Mouse (Mus musculus) thymus, adult 2 months (tissue): ENCODE data around the gene Tenm2. TPM values are rescaled to one million over a fixed set of nuclear protein-coding genes. Genes with fewer than 3 reads are reported as not detected.

Experiments used
- DNase-seq: peaks from one replicate; pipeline ENCODE4 v3.0.0; 2021
- H3K27ac ChIP-seq: fragments of 200-500 bp; 2 replicates; pipeline ENCODE4 v1.5.1; 2012; ENCODE audit warnings: low read length, control low read depth; ENCODE audit not compliant: control insufficient read depth, insufficient read depth
- H3K27me3 ChIP-seq: fragments of 200-500 bp; 2 replicates; pipeline ENCODE4 v1.6.1; 2012; ENCODE audit warnings: mild to moderate bottlenecking, low read length, moderate library complexity, mixed read lengths; ENCODE audit not compliant: control insufficient read depth, insufficient read depth
- H3K36me3 ChIP-seq: fragments of 200-500 bp; 2 replicates; pipeline ENCODE4 v1.6.1; 2012; ENCODE audit warnings: mild to moderate bottlenecking, low read length, moderate library complexity; ENCODE audit not compliant: control insufficient read depth, insufficient read depth
- H3K4me1 ChIP-seq: fragments of 200-500 bp; replicated peaks from 2 replicates; pipeline ENCODE4 v1.6.1; 2012; ENCODE audit warnings: low read length; ENCODE audit not compliant: control insufficient read depth, insufficient read depth
- H3K4me3 ChIP-seq: fragments of 200-500 bp; 2 replicates; pipeline ENCODE4 v1.5.1; 2012; ENCODE audit warnings: mild to moderate bottlenecking, low read length, control low read depth, moderate library complexity; ENCODE audit not compliant: control insufficient read depth, insufficient read depth
- CTCF ChIP-seq: fragments of 200-500 bp; IDR thresholded peaks from 2 replicates; pipeline ENCODE4 v1.5.1; 2012; ENCODE audit warnings: mild to moderate bottlenecking, control low read depth, low read length, moderate library complexity, borderline replicate concordance; ENCODE audit not compliant: control insufficient read depth, poor library complexity, insufficient read depth; ENCODE audit errors: extremely low read depth
- POLR2A ChIP-seq: fragments of 200-500 bp; IDR thresholded peaks from 2 replicates; pipeline ENCODE4 v1.6.1; 2012; ENCODE audit warnings: mild to moderate bottlenecking, low read length, control low read depth, moderate library complexity; ENCODE audit not compliant: control insufficient read depth, poor library complexity, insufficient read depth; ENCODE audit errors: extremely low read depth
- WGBS: fragments of 180-500 bp; shearing (Covaris S2); methylation state at CpG from one replicate; pipeline ENCODE4 v1.1.7; 2018; 5-methylcytosine and 5-hydroxymethylcytosine counted together
- polyA plus RNA-seq: library from polyadenylated mRNA; depleted of rRNA; stranded (reverse); fragments of >200 nt; gene quantifications from 2 replicates; pipeline ENCODE4 v1.2.3, GENCODE M21; 2012

Tenm2 gene
- polyA plus RNA-seq, 1 experiment, result 0.70 TPM

GRCm38 (mm10) chr11:36758009-36758408, 477.8 kb downstream of the Tenm2 start:
- TF ChIP-seq CTCF, result no peak
- TF ChIP-seq POLR2A, result no peak
- no peak overlapping the region for H3K4me3 ChIP-seq
- no peaks in the 10 kb centered on the region for H3K27me3 ChIP-seq
- DNase-seq, result no peak
- 89% methylated on average over 3 of the region's 3 CpGs for WGBS
- H3K27ac ChIP-seq, result no peak overlapping the region
- H3K4me1 ChIP-seq, result no peaks in the 10 kb centered on the region
- H3K36me3 ChIP-seq, result no peaks in the 10 kb centered on the region

- Histone ChIP-seq H3K4me3 (no peak overlapping the region), H3K36me3 (no peaks in the 10 kb centered on the region), H3K27ac (no peak overlapping the region), H3K4me1 (no peaks in the 10 kb centered on the region), H3K27me3 (no peaks in the 10 kb centered on the region)
- 93% methylated on average over 4 of the region's 4 CpGs for WGBS
- TF ChIP-seq POLR2A, result no peak
- no peak for TF ChIP-seq CTCF
- DNase-seq, result no peak
These were observed 489.5 kb downstream of the Tenm2 start for GRCm38 (mm10) chr11:36746286-36746685.

GRCm38 (mm10) chr11:36727800-36728199, 508.0 kb downstream of the Tenm2 start:
- WGBS, result 78% methylated on average over 3 of the region's 3 CpGs
- no peaks in the 10 kb centered on the region for H3K4me1 ChIP-seq
- H3K27me3 ChIP-seq, result no peaks in the 10 kb centered on the region
- no peak overlapping the region for H3K4me3 ChIP-seq
- TF ChIP-seq CTCF (no peak), POLR2A (no peak)
- H3K36me3 ChIP-seq, result no peaks in the 10 kb centered on the region
- DNase-seq, result no peak
- no peak overlapping the region for H3K27ac ChIP-seq

- Histone ChIP-seq H3K27ac (no peak overlapping the region), H3K4me1 (no peaks in the 10 kb centered on the region), H3K4me3 (no peak overlapping the region), H3K27me3 (no peaks in the 10 kb centered on the region), H3K36me3 (no peaks in the 10 kb centered on the region)
- no peak for DNase-seq
- WGBS, result 74% methylated on average over 2 of the region's 2 CpGs
- TF ChIP-seq POLR2A (no peak), CTCF (no peak)
These were observed 532.9 kb downstream of the Tenm2 start for GRCm38 (mm10) chr11:36702881-36703280.

GRCm38 (mm10) chr11:36700951-36701350, 534.8 kb downstream of the Tenm2 start:
- TF ChIP-seq CTCF (no peak), POLR2A (no peak)
- H3K4me3 ChIP-seq, result no peak overlapping the region
- no peaks in the 10 kb centered on the region for H3K27me3 ChIP-seq
- no peaks in the 10 kb centered on the region for H3K4me1 ChIP-seq
- H3K27ac ChIP-seq, result no peak overlapping the region
- no peaks in the 10 kb centered on the region for H3K36me3 ChIP-seq
- DNase-seq, result no peak
- WGBS, result 86% methylated on average over 3 of the region's 3 CpGs

GRCm38 (mm10) chr11:36700131-36700530, 535.6 kb downstream of the Tenm2 start:
- WGBS, result 89% methylated on average over 6 of the region's 6 CpGs
- Histone ChIP-seq H3K4me1 (no peaks in the 10 kb centered on the region), H3K4me3 (no peak overlapping the region), H3K36me3 (no peaks in the 10 kb centered on the region), H3K27me3 (no peaks in the 10 kb centered on the region), H3K27ac (no peak overlapping the region)
- no peak for DNase-seq
- no peak for TF ChIP-seq POLR2A
- TF ChIP-seq CTCF, result no peak

GRCm38 (mm10) chr11:36698268-36698667, 537.5 kb downstream of the Tenm2 start:
- Histone ChIP-seq H3K36me3 (no peaks in the 10 kb centered on the region), H3K4me3 (no peak overlapping the region), H3K4me1 (no peaks in the 10 kb centered on the region), H3K27me3 (no peaks in the 10 kb centered on the region), H3K27ac (no peak overlapping the region)
- no peak for TF ChIP-seq CTCF
- TF ChIP-seq POLR2A, result no peak
- no peak for DNase-seq
- WGBS, result 83% methylated on average over 7 of the region's 7 CpGs
